Mouse (Mus musculus): ENCODE measurements around the gene Lrrc41. TPM values are rescaled to one million over a fixed set of nuclear protein-coding genes. Genes with fewer than 3 reads are reported as not detected.

Gene Lrrc41
- total RNA-seq, 2 experiments from 2014 or later: 42.8 to 46.4 TPM

DNA sequence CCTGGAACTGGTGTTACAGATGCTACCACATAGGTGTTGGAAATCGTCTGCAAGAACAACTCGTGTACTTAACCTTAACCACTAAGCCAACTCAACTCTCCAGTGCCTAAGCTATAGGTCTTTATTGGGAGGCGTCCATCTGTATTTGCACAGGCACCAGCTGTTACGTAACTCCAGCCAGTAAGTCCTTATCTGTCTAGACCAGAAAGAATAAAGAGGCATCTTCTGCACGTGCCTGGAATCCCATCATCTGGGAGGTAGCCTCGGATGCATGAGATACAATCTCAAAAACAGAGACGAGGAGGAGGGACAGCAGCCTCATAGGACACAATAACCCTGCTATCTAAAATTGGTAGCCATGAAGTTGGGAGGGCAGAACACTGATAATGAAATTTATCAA lies 25.9 kb downstream of the Lrrc41 start:
- Histone ChIP-seq H3K27ac (no peak overlapping the region), H3K4me3 (no peak overlapping the region)
- DNase-seq (ENCODE audit: low spot score in 2 of 2): no peak
- no peak for TF ChIP-seq CTCF (conservative IDR thresholded peaks at IDR 0.05)

DNA sequence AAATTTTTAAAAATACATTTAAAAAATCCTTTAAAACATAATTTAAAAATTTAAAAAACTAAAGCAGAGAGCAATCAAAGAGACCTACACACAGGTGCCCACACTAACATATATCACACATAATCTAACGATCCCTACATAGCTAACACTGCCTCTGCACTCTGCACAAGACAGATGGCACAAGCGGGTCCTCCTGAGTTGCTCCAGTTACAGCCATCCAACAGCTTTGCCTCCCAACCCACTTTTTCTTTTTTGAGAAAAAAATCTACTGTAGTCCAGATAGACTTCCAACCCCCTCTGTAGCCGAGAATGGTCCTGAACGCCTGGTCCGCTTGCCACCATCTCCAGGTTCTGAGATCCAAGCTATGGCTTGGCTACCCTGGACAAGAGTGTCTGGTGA lies 30.2 kb downstream of the Lrrc41 start:
- DNase-seq (ENCODE audit: low spot score in 2 of 2): no peak
- H3K27ac ChIP-seq: no peak overlapping the region
- no peak for TF ChIP-seq CTCF (conservative IDR thresholded peaks at IDR 0.05)
- no peak overlapping the region for H3K4me3 ChIP-seq

DNA sequence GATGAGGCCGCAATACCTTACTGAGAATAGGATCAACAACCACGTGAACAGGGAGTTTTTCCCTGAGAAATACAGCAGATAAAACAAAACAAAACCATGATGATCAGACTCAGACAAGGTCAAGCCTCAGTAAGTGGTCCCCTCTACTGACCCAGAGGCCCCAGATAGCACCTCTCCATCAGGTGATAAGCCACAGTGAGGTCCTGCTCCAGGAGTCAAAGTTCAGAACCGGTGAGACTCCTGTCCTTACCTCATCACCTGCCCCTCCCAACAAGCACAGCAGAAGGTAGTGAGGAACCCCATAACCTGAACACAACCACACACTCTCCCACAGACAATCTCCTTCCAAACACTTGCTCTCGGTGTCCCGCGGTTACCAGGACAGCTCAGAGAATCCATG lies 35.6 kb downstream of the Lrrc41 start:
- H3K27ac ChIP-seq: no peak overlapping the region
- no peak for DNase-seq (ENCODE audit: low spot score in 2 of 2)
- TF ChIP-seq CTCF (conservative IDR thresholded peaks at IDR 0.05): no peak
- H3K4me3 ChIP-seq: no peak overlapping the region

DNA sequence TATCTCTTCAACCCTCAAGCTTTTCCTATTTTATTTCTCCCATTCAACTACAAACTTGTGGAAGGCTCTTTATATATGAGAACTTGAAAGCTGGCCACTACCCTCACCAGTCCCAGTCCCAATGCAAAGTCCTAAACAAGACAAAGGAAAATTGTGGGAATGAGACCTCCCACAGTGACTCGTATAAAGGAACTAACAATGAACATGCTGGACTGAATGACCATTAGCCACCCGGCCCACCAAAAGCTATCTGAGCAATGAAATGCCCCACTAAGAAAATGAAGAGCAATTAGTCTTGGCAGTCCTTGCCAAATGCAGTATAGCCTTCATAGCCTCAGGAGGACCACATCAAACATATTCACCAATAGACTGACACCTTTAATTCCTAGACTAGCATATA lies 36.4 kb downstream of the Lrrc41 start:
- Histone ChIP-seq H3K4me3 (no peak overlapping the region), H3K27ac (no peak overlapping the region)
- DNase-seq (ENCODE audit: low spot score in 2 of 2): no peak
- no peak for TF ChIP-seq CTCF (conservative IDR thresholded peaks at IDR 0.05)

DNA sequence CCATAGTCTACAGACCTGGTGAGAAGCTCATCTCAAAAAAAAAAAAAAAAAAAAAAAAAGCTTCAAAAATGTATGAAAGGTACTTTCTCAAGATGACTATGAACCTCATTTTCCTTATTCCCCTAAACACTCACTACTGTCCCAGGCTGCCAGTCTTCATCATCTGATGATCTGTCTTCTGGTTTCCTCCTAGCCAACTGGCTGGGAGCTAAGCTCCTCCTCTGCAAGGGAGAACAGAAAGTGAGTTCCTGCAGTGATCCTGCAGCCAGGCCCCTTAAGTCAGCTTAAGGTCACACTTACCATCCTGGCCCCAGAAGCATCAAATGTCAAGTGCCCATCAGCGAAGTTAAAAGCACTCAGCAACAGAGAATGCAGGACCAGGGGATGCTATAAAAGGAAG lies 47.7 kb downstream of the Lrrc41 start:
- no peak for DNase-seq (ENCODE audit: low spot score in 2 of 2)
- no peak overlapping the region for H3K4me3 ChIP-seq
- TF ChIP-seq CTCF (conservative IDR thresholded peaks at IDR 0.05): no peak
- no peak overlapping the region for H3K27ac ChIP-seq

DNA sequence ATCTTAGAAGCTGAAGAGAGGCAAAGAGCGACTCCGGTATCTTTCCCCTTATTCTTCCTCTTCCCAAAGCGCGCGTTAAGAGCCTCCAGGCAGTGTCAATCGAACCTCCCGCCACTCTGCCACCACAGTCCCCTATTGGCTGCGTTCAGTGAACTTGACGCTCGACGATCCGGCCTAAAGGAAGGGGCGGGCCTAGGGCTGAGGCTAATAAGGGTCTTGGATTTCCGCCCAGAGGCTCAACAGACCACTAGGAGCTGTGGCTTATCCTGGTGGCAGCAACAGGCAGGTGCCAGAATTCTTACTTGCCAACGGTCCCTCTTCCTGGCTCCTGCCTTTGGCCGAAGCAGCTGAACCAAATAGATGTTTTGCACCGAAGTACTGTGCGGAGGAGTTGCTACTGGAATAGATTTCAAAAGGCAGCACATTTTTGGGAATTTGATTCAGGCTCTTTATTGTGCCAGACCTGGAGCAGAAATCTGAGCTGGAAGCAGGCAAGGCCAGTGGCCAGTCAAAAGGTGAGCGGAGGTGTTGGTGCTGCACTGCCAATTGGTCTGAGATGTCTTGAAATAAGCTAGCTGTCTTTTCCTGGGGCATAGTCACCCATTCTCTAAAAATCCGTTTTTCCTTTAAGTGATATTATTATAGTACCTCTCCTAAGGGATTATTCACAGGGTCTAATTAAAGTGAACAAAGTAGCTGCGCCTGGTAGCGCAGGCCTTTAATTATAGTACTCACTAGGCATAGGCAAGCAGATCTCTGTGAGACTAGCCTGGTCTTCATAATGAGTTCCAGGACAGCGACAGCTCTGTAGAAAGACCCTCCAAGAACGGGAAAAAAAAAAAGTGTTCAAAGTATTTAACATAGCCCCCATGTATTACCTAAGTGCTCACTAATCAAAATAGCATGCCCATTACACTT lies 48.8 kb downstream of the Lrrc41 start, which contains the start of the genes Rad54l and Pomgnt1:
Gene Rad54l (minus strand): TSS at position 89 of the 918 bp plus-strand sequence.
Gene Pomgnt1 (plus strand): TSS at position 239 of the 918 bp plus-strand sequence.
- Histone ChIP-seq H3K27ac (peak within 1 kb of the TSS; percentile 88), H3K4me3 (peak within 1 kb of the TSS; percentile 59)
- peak; percentile 55 for TF ChIP-seq CTCF (conservative IDR thresholded peaks at IDR 0.05)
- peak; percentile 73 to 81 for DNase-seq (ENCODE audit: low spot score in 2 of 2)

DNA sequence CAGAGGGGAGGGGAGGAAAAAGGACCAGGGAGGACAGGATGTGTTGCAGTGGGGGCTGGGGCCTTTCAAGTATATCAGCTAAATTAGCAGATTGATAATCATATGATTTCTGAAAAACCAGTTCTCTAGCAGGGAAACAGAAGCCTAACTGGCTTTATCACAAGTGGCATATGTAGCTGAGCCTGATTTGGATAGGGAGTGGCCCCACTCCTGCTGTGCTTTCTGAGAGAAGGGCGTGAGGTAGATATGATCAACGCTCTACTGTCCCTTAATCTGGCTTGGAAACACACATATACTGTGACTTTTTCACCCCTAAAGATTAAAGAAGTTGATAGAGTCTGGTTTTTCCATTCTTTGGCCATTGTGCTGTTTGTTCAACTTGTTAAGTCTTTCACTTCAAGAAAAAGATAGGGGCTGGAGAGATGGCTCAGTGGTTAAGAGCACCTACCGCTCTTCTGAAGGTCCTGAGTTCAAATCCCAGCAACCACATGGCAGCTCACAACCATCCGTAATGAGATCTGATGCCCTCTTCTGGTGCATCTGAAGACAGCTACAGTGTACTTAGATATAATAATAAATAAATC lies 50.8 kb downstream of the Lrrc41 start:
- Histone ChIP-seq H3K4me3 (no peak overlapping the region), H3K27ac (0 out of 2 replicates have a peak overlapping the region, but pooled peaks have one; percentile 23)
- TF ChIP-seq CTCF (conservative IDR thresholded peaks at IDR 0.05): peak; percentile 25
- no peak for DNase-seq (ENCODE audit: low spot score in 2 of 2)

DNA sequence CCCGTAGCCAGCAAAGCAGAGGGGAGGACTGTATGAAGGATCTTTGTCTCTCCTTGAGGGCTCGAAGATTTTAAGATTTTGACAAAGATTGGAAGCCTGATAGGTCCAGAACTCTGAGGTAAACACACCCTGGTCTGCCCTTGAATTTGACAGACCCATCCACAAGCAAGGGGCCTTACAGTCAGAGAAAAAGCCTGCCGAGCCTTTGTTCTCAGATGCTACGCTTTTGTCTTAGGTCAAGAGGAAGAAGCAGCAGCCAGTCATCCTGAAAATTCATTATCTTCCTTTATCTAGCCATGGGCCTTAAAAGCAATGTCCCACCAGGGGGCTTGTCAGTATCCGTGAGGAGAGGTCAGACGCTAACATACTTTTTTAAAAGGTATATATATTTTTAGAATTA lies 52.9 kb downstream of the Lrrc41 start:
- Histone ChIP-seq H3K27ac (peak overlapping the region; percentile 16; the same call in 1 of the 2 replicates), H3K4me3 (no peak overlapping the region)
- TF ChIP-seq CTCF (conservative IDR thresholded peaks at IDR 0.05): no peak
- no peak for DNase-seq (ENCODE audit: low spot score in 2 of 2)

DNA sequence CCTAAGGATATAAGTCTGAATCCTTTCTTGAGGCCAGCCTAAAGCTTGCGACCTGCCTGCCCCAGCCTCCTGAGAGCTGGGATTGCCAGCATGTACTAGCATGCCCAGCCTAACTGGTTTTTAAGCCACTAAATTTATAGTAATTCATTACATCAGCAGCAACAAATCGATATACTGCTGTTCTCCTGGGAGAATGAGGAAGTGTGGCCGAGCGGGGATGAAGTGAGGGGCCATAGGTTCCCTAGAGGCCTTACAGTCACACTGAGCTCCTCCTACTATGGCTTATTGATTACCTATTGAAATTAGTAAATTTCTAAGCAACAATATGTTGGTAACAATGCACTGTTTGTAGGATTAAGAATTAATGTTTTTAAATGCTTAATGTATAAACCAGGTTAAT lies 58.1 kb downstream of the Lrrc41 start:
- Histone ChIP-seq H3K27ac (no peak overlapping the region), H3K4me3 (no peak overlapping the region)
- DNase-seq (ENCODE audit: low spot score in 2 of 2): no peak
- no peak for TF ChIP-seq CTCF (conservative IDR thresholded peaks at IDR 0.05)

DNA sequence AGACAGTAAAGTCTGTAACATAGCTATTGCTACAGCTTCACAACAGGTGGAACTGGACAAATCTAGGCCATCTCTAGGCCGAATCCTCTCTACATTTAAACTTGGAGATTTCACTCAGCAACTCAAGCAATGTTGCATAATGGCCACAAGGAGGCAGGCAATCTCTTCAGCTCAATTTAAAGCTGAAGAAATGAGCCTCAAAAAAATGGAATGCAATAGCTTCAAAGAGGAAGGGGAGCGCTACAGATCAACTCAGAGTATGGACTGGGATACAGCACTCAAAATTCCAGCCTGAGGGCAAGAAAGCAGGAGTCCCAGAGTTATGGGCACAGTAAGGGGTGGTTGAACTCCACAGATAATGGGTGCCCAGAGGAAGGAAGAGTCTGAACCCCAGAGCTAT lies 59.9 kb downstream of the Lrrc41 start:
- Histone ChIP-seq H3K4me3 (no peak overlapping the region), H3K27ac (peak overlapping the region; percentile 54; the same call in 1 of the 2 replicates)
- no peak for DNase-seq (ENCODE audit: low spot score in 2 of 2)
- peak; percentile 91 for TF ChIP-seq CTCF (conservative IDR thresholded peaks at IDR 0.05)

DNA sequence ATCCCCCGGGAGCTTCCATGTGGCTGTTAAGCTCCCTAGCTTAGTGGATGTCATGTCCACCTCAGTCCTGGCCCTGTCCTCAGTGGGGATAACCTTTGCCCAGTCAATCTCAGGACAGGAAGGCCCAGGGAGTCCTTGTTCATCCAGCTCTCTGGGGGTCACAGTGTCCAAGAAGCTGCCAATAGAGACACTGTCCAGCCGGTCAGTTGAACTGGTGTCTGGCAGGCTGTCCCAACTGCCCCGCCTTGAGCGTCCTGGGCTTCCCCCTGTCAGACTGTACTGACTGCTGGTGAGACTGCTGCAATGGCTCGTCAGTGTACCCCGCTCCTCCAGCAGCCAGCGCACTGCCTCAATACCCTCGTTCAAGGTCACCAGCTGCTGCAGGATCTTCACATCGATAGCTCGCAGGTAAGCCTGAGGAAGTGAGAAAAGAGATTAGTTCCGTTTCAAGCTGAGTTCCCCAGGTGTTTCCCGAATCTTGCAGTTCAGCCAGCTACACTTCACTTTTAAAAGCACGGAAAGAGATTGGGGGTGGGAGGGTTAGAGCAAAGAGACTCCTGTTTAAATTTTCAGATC lies 62.4 kb downstream of the Lrrc41 start:
- no peak for DNase-seq (ENCODE audit: low spot score in 2 of 2)
- TF ChIP-seq CTCF (conservative IDR thresholded peaks at IDR 0.05): no peak

DNA sequence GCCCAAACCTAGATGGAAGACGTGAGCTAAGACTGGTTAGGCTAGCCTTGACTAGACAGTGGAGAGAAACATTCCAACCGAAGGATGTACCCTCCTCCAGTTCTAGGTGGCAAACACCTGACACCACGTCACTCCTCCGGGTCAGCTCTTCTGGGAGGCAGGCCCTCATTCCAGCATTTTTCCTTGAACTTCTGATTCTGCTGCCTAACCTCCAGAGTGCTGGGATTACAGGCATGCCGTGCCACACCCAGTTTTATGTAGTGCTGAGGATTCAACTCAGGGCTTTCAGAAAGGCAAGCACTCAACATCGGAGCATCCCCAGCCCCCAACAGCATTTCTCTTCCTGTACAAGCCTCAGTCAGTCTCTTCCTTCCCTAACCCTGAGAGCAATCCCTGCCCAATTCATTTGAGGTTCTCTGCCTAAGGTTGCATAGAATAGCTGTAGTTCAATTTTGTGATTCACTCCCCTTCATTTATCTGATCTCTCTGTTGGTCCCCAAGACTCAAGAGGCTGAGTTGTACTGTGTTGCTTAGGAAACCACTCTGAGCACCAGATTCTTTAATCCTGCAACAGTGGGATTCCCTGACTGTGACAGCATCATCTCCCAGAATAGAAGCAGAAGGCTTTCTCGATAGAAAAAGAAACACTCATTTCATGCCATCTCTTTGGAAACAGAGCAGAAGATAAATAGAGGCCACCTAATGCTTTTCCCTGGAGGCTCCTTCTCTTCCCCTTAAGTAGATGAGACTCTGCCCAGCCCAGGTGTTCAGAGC lies 65.9 kb downstream of the Lrrc41 start:
- peak overlapping the region; percentile 53 for H3K27ac ChIP-seq
- peak overlapping the region; percentile 15; the same call in 1 of the 2 replicates for H3K4me3 ChIP-seq
- no peak for TF ChIP-seq CTCF (conservative IDR thresholded peaks at IDR 0.05)
- DNase-seq (ENCODE audit: low spot score in 2 of 2): no peak

More for the DNA sequence above, 62.4 kb downstream of the Lrrc41 start:
- H3K4me3 ChIP-seq: no peak overlapping the region
- H3K27ac ChIP-seq: 0 out of 2 replicates have a peak overlapping the region, but pooled peaks have one; percentile 14
